Mouse (Mus musculus): Measurements from ENCODE around the gene Mff. TPM values are rescaled to one million over a fixed set of nuclear protein-coding genes. Genes with fewer than 3 reads are reported as not detected.

Mff gene
- total RNA-seq, 2 experiments from 2014 or later: 172 to 180 TPM

Other genes with a start within 250 kb of the Mff start
- 1 to 10 TPM; 7.0 to 8.5 TPM for gene Col4a4, start 138.0 kb upstream of the Mff start, total RNA-seq (2021)
- gene Col4a3, start 138.0 kb upstream of the Mff start, total RNA-seq (2021): 1 to 10 TPM; 2.8 to 3.5 TPM
- not detected for gene Tm4sf20, start 43.6 kb downstream of the Mff start, total RNA-seq (2021)
- gene Gm47791, start 46.4 kb downstream of the Mff start, total RNA-seq (2021): not detected
- 10 to 100 TPM; 29.7 to 29.8 TPM for gene Agfg1, start 114.6 kb downstream of the Mff start, total RNA-seq (2021)
- gene A030005L19Rik, start 188.4 kb downstream of the Mff start, total RNA-seq (2021): under 1 TPM in 1 of 2 experiments, not detected in 1; 0.35 TPM
- gene A030014E15Rik, start 200.0 kb downstream of the Mff start, total RNA-seq (2021): not detected
- not detected for gene Gm6217, start 206.5 kb downstream of the Mff start, total RNA-seq (2021)
- not detected for gene A030003K21Rik, start 218.5 kb downstream of the Mff start, total RNA-seq (2021)
- not detected for gene Gm7544, start 231.1 kb downstream of the Mff start, total RNA-seq (2021)
- gene Gm47955, start 235.4 kb downstream of the Mff start, total RNA-seq (2021): not detected

Measured in heart, postnatal 36 days (tissue).